Mouse (Mus musculus) small intestine, adult 2 months (tissue): Measurements from ENCODE around the gene Stxbp5l. TPM values are rescaled to one million over a fixed set of nuclear protein-coding genes. Genes with fewer than 3 reads are reported as not detected.

ENCODE experiments used
- H3K27ac ChIP-seq: fragments of 200-500 bp; 2 replicates; pipeline ENCODE4 v1.5.1; 2012; ENCODE audit warnings: low read depth, low read length, control low read depth, inconsistent platforms; ENCODE audit not compliant: insufficient read depth
- H3K27me3 ChIP-seq: fragments of 200-500 bp; 2 replicates; pipeline ENCODE4 v1.6.1; 2012; ENCODE audit warnings: mild to moderate bottlenecking, moderate library complexity, low read length, inconsistent platforms; ENCODE audit not compliant: control insufficient read depth, insufficient read depth
- H3K36me3 ChIP-seq: fragments of 200-500 bp; 2 replicates; pipeline ENCODE4 v1.6.1; 2012; ENCODE audit warnings: mild to moderate bottlenecking, low read length, control low read depth, inconsistent platforms; ENCODE audit not compliant: control insufficient read depth, insufficient read depth
- H3K4me1 ChIP-seq: fragments of 200-500 bp; 2 replicates; pipeline ENCODE4 v1.6.1; 2012; ENCODE audit warnings: low read length, inconsistent platforms, mixed read lengths; ENCODE audit not compliant: control insufficient read depth, insufficient read depth, insufficient read length
- H3K4me3 ChIP-seq: fragments of 200-500 bp; 2 replicates; pipeline ENCODE4 v1.5.1; 2012; ENCODE audit warnings: low read depth, mild to moderate bottlenecking, control low read depth, inconsistent platforms, low read length, moderate library complexity
- CTCF ChIP-seq: fragments of 200-500 bp; IDR thresholded peaks from 2 replicates; pipeline ENCODE4 v1.5.1; 2012; ENCODE audit warnings: low read depth, mild to moderate bottlenecking, control low read depth, inconsistent platforms, low read length, moderate library complexity, mixed read lengths; ENCODE audit not compliant: insufficient replicate concordance, insufficient read length; ENCODE audit errors: extremely low read depth
- POLR2A ChIP-seq: fragments of 200-500 bp; IDR thresholded peaks from 2 replicates; pipeline ENCODE4 v1.6.1; 2012; ENCODE audit warnings: low read depth, mild to moderate bottlenecking, control low read depth, inconsistent platforms, low read length, moderate library complexity
- WGBS: fragments of 180-500 bp; shearing (Covaris S2); methylation state at CpG from one replicate; pipeline ENCODE4 v1.1.7; 2018; 5-methylcytosine and 5-hydroxymethylcytosine counted together
- polyA plus RNA-seq: library from polyadenylated mRNA; depleted of rRNA; stranded (reverse); fragments of >200 nt; gene quantifications from 2 replicates; pipeline ENCODE4 v1.2.3, GENCODE M21; 2012; rRNA removed

Gene Stxbp5l
- not detected in 2 replicates for polyA plus RNA-seq

DNA sequence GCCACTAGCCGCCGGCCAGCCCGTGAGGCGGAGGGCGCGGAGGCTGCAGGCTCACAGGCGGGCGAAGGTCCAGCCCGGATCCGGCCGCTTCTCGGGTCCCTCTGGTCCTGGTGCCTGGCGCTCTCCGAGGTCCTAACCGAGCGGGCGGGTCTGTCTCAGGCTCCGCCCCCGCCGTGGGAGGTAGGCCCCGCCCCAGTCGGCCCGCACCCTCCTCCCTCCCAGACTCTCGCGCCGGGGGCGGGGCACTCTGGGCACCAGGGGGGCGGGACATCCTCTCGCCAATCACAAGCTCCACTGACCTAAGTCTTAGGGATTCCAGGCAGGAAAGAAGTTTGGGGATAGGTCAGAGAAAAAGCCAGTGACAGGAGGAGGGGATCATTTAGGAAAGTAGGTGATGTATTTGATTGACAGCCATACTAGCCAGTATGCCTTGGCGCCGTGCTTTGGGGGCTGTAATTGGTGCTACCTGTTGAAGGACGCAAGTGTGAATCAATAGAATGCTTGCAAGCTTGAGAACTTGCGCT lies at the start of gene Stxbp5l:
Gene Stxbp5l, minus strand, starts transcription at position 142 of the 524 bp plus-strand sequence.
- H3K27ac ChIP-seq, result no peak within 1 kb of the TSS
- peaks cover 11% of the 10 kb centered on the region for H3K4me1 ChIP-seq
- TF ChIP-seq CTCF, result no peak
- TF ChIP-seq POLR2A, result no peak
- no peaks in the 10 kb centered on the region for H3K36me3 ChIP-seq
- under 1% methylated on average over 33 of the region's 33 CpGs for WGBS
- peak within 1 kb of the TSS; percentile 63 for H3K4me3 ChIP-seq
- 0 out of 2 replicates have a peak, but pooled peaks cover 8% of the 10 kb centered on the region for H3K27me3 ChIP-seq

DNA sequence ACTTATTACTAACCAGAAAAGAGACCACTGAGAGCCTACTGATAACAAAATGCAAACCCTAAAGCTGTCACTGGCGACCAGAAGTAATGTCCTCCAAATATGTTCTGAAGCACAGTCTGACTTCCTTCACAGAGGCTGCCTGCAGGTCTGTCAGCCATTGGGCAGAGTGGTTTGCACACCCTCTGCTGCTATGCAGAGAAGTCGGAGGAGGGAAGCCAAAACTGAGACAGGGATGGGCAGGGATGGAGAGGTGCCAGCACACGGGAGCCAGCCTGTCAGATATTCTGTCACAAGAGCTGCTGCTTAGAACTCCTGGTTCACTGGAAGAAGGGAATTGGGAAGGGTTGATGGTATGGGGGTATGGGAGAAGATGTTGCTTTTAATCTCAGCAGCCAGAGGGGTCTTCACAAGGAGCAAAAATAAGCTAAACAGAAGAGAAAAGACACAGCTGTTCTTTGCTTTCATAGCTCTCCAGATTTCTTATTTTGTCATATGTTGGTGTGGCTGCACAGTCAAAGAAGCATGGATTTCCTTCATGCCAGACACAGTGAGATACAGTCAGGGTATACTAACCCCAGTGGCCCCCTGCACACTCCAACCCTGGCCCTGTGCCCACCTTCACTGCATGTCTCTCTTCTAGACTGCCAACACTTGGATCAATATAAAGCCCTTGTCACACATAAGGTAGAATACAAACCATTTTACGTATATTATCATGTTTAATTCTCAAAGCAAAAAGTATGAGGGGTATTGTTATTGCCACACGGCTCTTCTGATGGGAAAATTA lies 48.8 kb upstream of the Stxbp5l start:
- Histone ChIP-seq H3K36me3 (no peaks in the 10 kb centered on the region), H3K4me3 (no peak overlapping the region), H3K27ac (no peak overlapping the region), H3K4me1 (no peaks in the 10 kb centered on the region), H3K27me3 (no peaks in the 10 kb centered on the region)
- no peak for TF ChIP-seq POLR2A
- TF ChIP-seq CTCF, result no peak
- WGBS, result 52% methylated on average over 5 of the region's 5 CpGs

- Histone ChIP-seq H3K4me3 (no peak overlapping the region), H3K27me3 (no peaks in the 10 kb centered on the region), H3K4me1 (no peaks in the 10 kb centered on the region), H3K36me3 (no peaks in the 10 kb centered on the region), H3K27ac (no peak overlapping the region)
- 51% methylated on average over 1 of the region's 1 CpGs for WGBS
- TF ChIP-seq CTCF (no peak), POLR2A (no peak)
Observed at GRCm38 (mm10) chr16:37425434-37425833, 40.7 kb upstream of the Stxbp5l start.

DNA sequence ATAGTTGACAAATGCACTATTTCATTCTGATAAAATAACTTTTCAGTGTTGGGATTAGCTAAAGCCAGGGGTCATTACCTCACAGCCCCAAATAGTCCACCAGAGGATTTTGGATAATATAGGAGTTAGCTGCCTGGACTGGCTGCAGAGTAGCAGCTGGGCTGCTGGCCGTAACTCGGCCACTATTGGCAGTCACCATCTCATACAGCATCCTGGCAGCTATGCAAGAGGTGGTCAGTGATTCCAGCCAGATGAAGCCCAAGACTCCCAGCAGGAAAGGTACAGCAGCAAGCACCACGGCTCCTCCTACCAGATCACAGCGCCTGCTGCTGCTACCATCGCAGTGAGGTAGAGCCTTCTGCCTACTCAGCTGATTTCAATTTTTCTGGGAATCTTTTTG lies 38.1 kb upstream of the Stxbp5l start:
- no peak overlapping the region for H3K4me3 ChIP-seq
- TF ChIP-seq POLR2A, result no peak
- no peak for TF ChIP-seq CTCF
- no peaks in the 10 kb centered on the region for H3K36me3 ChIP-seq
- no peaks in the 10 kb centered on the region for H3K4me1 ChIP-seq
- no peak overlapping the region for H3K27ac ChIP-seq
- H3K27me3 ChIP-seq, result no peaks in the 10 kb centered on the region
- 82% methylated on average over 5 of the region's 5 CpGs for WGBS

- TF ChIP-seq POLR2A, result no peak
- no peak for TF ChIP-seq CTCF
- no peaks in the 10 kb centered on the region for H3K27me3 ChIP-seq
- H3K27ac ChIP-seq, result no peak overlapping the region
- H3K4me1 ChIP-seq, result no peaks in the 10 kb centered on the region
- 87% methylated on average over 3 of the region's 3 CpGs for WGBS
- no peaks in the 10 kb centered on the region for H3K36me3 ChIP-seq
- H3K4me3 ChIP-seq, result no peak overlapping the region
Observed at GRCm38 (mm10) chr16:37421851-37422250, 37.1 kb upstream of the Stxbp5l start.

- Histone ChIP-seq H3K4me1 (no peaks in the 10 kb centered on the region), H3K4me3 (no peak overlapping the region), H3K27me3 (no peaks in the 10 kb centered on the region), H3K36me3 (no peaks in the 10 kb centered on the region), H3K27ac (no peak overlapping the region)
- TF ChIP-seq POLR2A (no peak), CTCF (no peak)
- WGBS, result 91% methylated on average over 2 of the region's 2 CpGs
Observed at GRCm38 (mm10) chr16:37420512-37420911, 35.8 kb upstream of the Stxbp5l start.

- no peaks in the 10 kb centered on the region for H3K36me3 ChIP-seq
- no peaks in the 10 kb centered on the region for H3K27me3 ChIP-seq
- H3K4me3 ChIP-seq, result no peak overlapping the region
- 39% methylated on average over 4 of the region's 4 CpGs for WGBS
- no peak overlapping the region for H3K27ac ChIP-seq
- no peak for TF ChIP-seq CTCF
- TF ChIP-seq POLR2A, result no peak
- H3K4me1 ChIP-seq, result no peaks in the 10 kb centered on the region
Observed at GRCm38 (mm10) chr16:37405536-37405935, 20.8 kb upstream of the Stxbp5l start.
